Comparison of ENCODE assay signal across 29 mouse cellular contexts in the genomic region with DNA sequence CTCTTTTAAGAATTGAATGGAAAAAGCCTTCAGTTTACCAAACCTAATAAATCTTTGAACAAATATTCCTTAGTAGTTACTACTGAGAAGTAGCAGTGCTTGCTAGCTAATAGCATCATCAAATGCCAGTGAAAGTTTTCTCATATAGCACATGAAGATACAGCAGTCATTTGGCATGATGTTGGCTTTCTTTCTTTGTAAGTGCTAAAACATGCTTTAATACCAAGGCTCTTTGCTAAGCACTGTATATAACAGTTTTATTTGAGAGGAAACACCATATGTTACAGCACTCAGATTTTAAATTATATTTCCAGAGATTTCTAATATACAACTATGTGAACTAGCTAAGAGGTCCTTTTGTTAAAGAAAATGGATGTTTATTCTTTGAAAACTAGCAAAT. TPM values are rescaled to one million over a fixed set of nuclear protein-coding genes. Genes with fewer than 3 reads are reported as not detected.
"Had no signal": no experiment of that assay in that cellular context is flagged by ENCODE, and none has a peak within 500 bp of the region (broad histone marks: within the 10 kb centered on the region; RNA-seq: fewer than 3 reads in every experiment).

No protein-coding gene starts in this region.

- H3K4me3 ChIP-seq: gastrocnemius, adult 2 months; heart, embryonic 10.5 days; heart, embryonic 12.5 days; hindbrain, embryonic 10.5 days; hindbrain, embryonic 12.5 days; intestine, embryonic 15.5 days; layer of hippocampus, adult 2 months; left cerebral cortex, adult 2 months; limb, embryonic 10.5 days; limb, embryonic 12.5 days; liver, embryonic 13.5 days; liver, embryonic 15.5 days had no signal

- H3K36me3 ChIP-seq: heart, embryonic 10.5 days; heart, embryonic 12.5 days; hindbrain, embryonic 10.5 days; hindbrain, embryonic 12.5 days; intestine, embryonic 15.5 days; limb, embryonic 10.5 days; limb, embryonic 12.5 days; liver, embryonic 13.5 days; liver, embryonic 15.5 days had no signal

- H3K4me2 ChIP-seq: heart, embryonic 12.5 days; hindbrain, embryonic 12.5 days; hindbrain, embryonic 14.5 days; intestine, embryonic 15.5 days; limb, embryonic 12.5 days; liver, embryonic 11.5 days; liver, embryonic 13.5 days; liver, embryonic 15.5 days had no signal

- DNase-seq: gastrocnemius, adult 2 months; gastrocnemius, postnatal 10 days; gastrocnemius, postnatal 25 days; heart, adult 18-20 months; heart, postnatal 10 days; heart, postnatal 4 days; kidney, adult 18-20 months; kidney, adult 8-10 months; kidney, postnatal 10 days; kidney, postnatal 25 days; kidney, postnatal 4 days; liver; liver, embryonic 13.5 days had no signal

- H3K9me3 ChIP-seq: heart, embryonic 10.5 days; heart, embryonic 12.5 days; hindbrain, embryonic 10.5 days; hindbrain, embryonic 12.5 days; intestine, embryonic 15.5 days; limb, embryonic 10.5 days; limb, embryonic 12.5 days; liver, embryonic 13.5 days; liver, embryonic 15.5 days had no signal

- ATAC-seq: hindbrain, embryonic 16.5 days; inflammation-experienced regulatory T-cells, adult 6 months; intestine, embryonic 15.5 days; intestine, postnatal 0 days had no signal

- H3K9ac ChIP-seq: heart, embryonic 12.5 days; hindbrain, embryonic 12.5 days; hindbrain, embryonic 14.5 days; intestine, embryonic 15.5 days; limb, embryonic 12.5 days; liver, embryonic 13.5 days; liver, embryonic 15.5 days had no signal

- H3K27me3 ChIP-seq: heart, embryonic 12.5 days; hindbrain, embryonic 12.5 days; intestine, embryonic 15.5 days; limb, embryonic 12.5 days; liver, embryonic 13.5 days; liver, embryonic 15.5 days had no signal

- H3K27ac ChIP-seq: gastrocnemius, adult 2 months; heart, embryonic 10.5 days; hindbrain, embryonic 10.5 days; hindbrain, embryonic 12.5 days; hindbrain, embryonic 14.5 days; intestine, embryonic 15.5 days; layer of hippocampus, adult 2 months; left cerebral cortex, adult 2 months; limb, embryonic 10.5 days; limb, embryonic 12.5 days; liver, embryonic 13.5 days; liver, embryonic 15.5 days had no signal

- H3K4me1 ChIP-seq: heart, embryonic 10.5 days; heart, embryonic 12.5 days; hindbrain, embryonic 12.5 days; intestine, embryonic 15.5 days; limb, embryonic 10.5 days; limb, embryonic 12.5 days; liver, embryonic 13.5 days; liver, embryonic 15.5 days had no signal

RNA-seq across cellular contexts. Expression of a gene that starts 8.0 kb away (rescaled TPM):
- total RNA-seq: granulocyte monocyte progenitor cell, adult 5-6 weeks had no signal
- polyA plus RNA-seq: inflammation-experienced regulatory T-cells, adult 6 months had no signal
